Mouse (Mus musculus): ENCODE measurements at regions not wholly inside any gene's neighbourhood (a gene's known extent, or its start where the extent isn't known, plus 50 kb on each side); places are given as distances from the start of the nearest gene placed in this dataset.

GRCm38 (mm10) chr16:39285028-39285744, 392.7 kb downstream of the Igsf11 start:
- DNase-seq = no peak

- no peak for DNase-seq
Observed at GRCm38 (mm10) chr16:39286797-39287565, 394.5 kb downstream of the Igsf11 start.

- no peak for DNase-seq
Observed at GRCm38 (mm10) chr16:39298856-39299255, 406.4 kb downstream of the Igsf11 start.

DNA sequence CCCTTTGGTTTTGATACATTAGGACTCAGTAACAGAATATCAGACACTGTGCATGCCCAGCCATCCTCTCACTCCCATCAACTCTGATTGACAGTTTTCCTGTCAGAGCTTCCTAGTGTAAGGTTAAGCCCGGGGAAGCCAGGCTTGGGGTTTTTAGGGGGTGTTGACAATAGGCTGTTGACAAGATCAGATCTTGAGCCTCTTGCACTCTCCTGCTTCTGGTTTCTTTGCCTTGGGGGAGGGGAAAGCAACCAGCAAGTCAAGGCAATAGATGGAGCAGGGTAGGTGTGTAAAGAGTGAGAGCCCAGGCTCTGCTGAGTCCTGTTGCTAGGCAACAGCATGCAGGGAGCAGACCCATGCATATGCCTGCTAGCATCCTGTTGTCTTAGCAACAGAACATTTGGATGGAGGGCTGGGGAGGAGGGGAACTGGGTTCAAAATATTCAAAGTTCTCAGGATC, 410.5 kb downstream of the Igsf11 start:
- no peak for DNase-seq

- no peak for DNase-seq
Observed at GRCm38 (mm10) chr16:39303371-39303770, 410.9 kb downstream of the Igsf11 start.

GRCm38 (mm10) chr16:39307951-39308350, 415.5 kb downstream of the Igsf11 start:
- DNase-seq = no peak

- DNase-seq = peak; percentile 6 to 21
Observed at GRCm38 (mm10) chr16:39316752-39317594, 424.5 kb downstream of the Igsf11 start.

- DNase-seq = no peak
Observed at GRCm38 (mm10) chr16:39325627-39326026, 433.2 kb downstream of the Igsf11 start.

GRCm38 (mm10) chr16:39363657-39364056, 471.2 kb downstream of the Igsf11 start:
- no peak for DNase-seq

DNA sequence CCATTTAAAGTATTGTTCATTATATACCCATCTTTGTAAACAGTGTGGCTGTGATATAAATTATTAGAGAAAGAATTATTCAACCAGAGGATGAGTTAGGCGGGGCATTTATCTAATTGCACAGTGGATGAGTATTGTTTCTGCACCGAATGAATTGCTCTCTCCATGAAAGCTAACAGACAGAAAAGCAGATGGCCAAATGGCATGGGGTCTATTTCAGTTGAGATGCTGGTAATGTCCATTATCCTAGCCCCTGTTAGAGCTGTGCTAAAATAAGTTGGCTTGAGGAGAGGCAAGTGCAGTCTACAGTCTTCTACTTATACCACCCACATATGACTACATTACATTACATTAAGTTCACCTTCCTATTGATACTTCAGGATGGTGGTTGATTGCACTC, 475.8 kb downstream of the Igsf11 start:
- no peak for DNase-seq

DNA sequence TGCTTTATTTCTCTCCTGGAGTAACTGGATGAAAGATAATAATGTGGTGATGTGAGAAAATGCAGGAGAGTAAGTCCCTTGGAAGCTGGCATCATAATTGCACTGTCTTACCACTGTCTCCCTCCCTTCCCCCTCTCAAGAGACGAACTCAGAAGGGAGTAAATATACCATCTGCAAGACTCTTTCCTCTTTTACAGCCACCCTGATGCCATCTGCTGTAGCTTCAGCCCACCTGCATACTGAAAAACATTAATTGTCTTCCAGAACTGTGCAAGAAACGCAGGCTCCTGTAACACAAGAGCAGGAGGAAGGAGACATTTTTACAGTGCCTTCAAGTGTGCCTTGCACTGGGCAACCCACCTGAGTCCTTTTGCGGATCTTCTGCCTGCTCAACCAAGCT, 482.1 kb downstream of the Igsf11 start:
- DNase-seq = no peak

- no peak for DNase-seq
Observed at GRCm38 (mm10) chr16:39379959-39380358, 487.5 kb downstream of the Igsf11 start.

- no peak for DNase-seq
Observed at GRCm38 (mm10) chr16:39389943-39390342, 497.5 kb downstream of the Igsf11 start.

GRCm38 (mm10) chr16:39390626-39391025, 498.2 kb downstream of the Igsf11 start:
- no peak for DNase-seq

DNA sequence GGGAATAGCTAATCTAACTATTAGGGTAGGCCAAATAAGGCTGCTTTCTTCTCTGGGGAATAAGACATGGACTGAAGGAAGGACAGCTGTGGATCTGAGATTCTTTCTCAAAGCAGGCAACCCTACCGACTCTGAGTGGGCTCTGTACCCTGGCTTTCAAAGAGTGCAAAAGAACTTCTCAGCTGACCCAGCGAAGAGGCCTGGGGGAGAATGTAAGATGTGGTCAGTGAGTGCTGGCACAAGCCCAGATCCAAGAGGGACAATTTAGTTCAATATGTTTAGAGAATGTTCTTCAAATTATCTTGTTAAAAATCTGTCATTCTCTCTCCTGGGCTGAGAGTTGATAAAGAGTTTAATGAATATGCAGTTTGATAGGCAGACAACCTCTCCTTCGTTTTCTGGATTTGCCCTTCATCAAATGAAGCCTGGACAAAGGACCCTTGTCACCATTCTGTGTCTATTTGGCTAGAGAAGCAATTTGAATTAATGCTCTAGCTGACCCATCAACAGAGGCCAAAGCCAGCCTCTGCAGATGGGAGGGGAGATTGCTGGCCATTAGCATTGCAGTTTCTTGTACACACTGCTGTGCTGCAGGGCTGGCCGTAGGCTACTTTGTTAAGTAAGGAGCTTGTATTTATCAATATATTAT, 509.8 kb downstream of the Igsf11 start:
- no peak for DNase-seq

GRCm38 (mm10) chr16:39431581-39431980, 539.1 kb downstream of the Igsf11 start:
- DNase-seq = no peak

GRCm38 (mm10) chr16:39445740-39446139, 538.4 kb upstream of the Lsamp start:
- no peak for DNase-seq

GRCm38 (mm10) chr16:39453400-39454138, 530.6 kb upstream of the Lsamp start:
- DNase-seq = no peak
